Mouse (Mus musculus) liver, embryonic 15.5 days (tissue): ENCODE measurements around the gene Pea15a. TPM values are rescaled to one million over a fixed set of nuclear protein-coding genes. Genes with fewer than 3 reads are reported as not detected.

ENCODE experiments used
- ATAC-seq: fragments of 200-750 bp; cut with Nextera tagmentation; 2 replicates; pipeline ENCODE4 v1.8.0; 2017; ENCODE audit warnings: moderate number of reproducible peaks, mild to moderate bottlenecking, moderate library complexity; ENCODE audit not compliant: insufficient read depth
- H3K27ac ChIP-seq: fragments of 300-500 bp; sonication (generic); replicated peaks from 2 replicates; pipeline ENCODE4 v1.5.1; 2015; ENCODE audit warnings: mild to moderate bottlenecking, inconsistent platforms
- H3K27me3 ChIP-seq: fragments of 300-500 bp; sonication (generic); 2 replicates; pipeline ENCODE4 v1.6.1; 2015; ENCODE audit warnings: mild to moderate bottlenecking, inconsistent platforms
- H3K36me3 ChIP-seq: fragments of 300-500 bp; sonication (generic); replicated peaks from 2 replicates; pipeline ENCODE4 v1.6.1; 2015; ENCODE audit warnings: moderate library complexity, mild to moderate bottlenecking, inconsistent platforms
- H3K4me1 ChIP-seq: fragments of 300-500 bp; sonication (generic); replicated peaks from 2 replicates; pipeline ENCODE4 v1.6.1; 2015; ENCODE audit warnings: inconsistent platforms
- H3K4me2 ChIP-seq: fragments of 300-500 bp; sonication (generic); 2 replicates; pipeline ENCODE4 v1.6.1; 2015; ENCODE audit warnings: moderate library complexity, mild to moderate bottlenecking, inconsistent platforms
- H3K4me3 ChIP-seq: fragments of 300-500 bp; sonication (generic); replicated peaks from 2 replicates; pipeline ENCODE4 v1.5.1; 2015; ENCODE audit warnings: mild to moderate bottlenecking, inconsistent platforms
- H3K9ac ChIP-seq: fragments of 300-500 bp; sonication (generic); 2 replicates; pipeline ENCODE4 v1.6.1; 2015; ENCODE audit warnings: moderate library complexity, mild to moderate bottlenecking, inconsistent platforms
- H3K9me3 ChIP-seq: fragments of 300-500 bp; sonication (generic); replicated peaks from 2 replicates; pipeline ENCODE4 v1.6.1; 2016; ENCODE audit warnings: inconsistent platforms
- WGBS: fragments of 180-500 bp; shearing (Covaris S2); methylation state at CpG from one replicate; pipeline ENCODE4 v1.1.7; 2015; ENCODE audit warnings: mixed read lengths; ENCODE audit not compliant: insufficient replicate concordance; 5-methylcytosine and 5-hydroxymethylcytosine counted together
- polyA plus RNA-seq: library from polyadenylated mRNA; unstranded; fragments of >200 nt; fragmentation: Nextera tagmentation; extraction: Ambion mirVana; gene quantifications from 2 replicates; pipeline ENCODE4 v1.2.1, GENCODE M21; 2015

Gene Pea15a
- polyA plus RNA-seq, 1 experiment from 2014 or later: 20.2 TPM

GRCm38 (mm10) chr1:172204033-172204813, 2.4 kb downstream of the Pea15a start:
- H3K4me1 ChIP-seq: peaks cover 52% of the 10 kb centered on the region
- H3K27me3 ChIP-seq: peaks cover 26% of the 10 kb centered on the region
- H3K4me2 ChIP-seq: no peak overlapping the region
- no peak for ATAC-seq
- H3K27ac ChIP-seq: 0 out of 2 replicates have a peak overlapping the region, but pooled peaks have one; percentile 11
- 49% methylated on average over 9 of the region's 9 CpGs for WGBS
- H3K9me3 ChIP-seq: no peaks in the 10 kb centered on the region
- no peak overlapping the region for H3K4me3 ChIP-seq
- H3K36me3 ChIP-seq: peaks cover 28% of the 10 kb centered on the region
- no peak overlapping the region for H3K9ac ChIP-seq

DNA sequence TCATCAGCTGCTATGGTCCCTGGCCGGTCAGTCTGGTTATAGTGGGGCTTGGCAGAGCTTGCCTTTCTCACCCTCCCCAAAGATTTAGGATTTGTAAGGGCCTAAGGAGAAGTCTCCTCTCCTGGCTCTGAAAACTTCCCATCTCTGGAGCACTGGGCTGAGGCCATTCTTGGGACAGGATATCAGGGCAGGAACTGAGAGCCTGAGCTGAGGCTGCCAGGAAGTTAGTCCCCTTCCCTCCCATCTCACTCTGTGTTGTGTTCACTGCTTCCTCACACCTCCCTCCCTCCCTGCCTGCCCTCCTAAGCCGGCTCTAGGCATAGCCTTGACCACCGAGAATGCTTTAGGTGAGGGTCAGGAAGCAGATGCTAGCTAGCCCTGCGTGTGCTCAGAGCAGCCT, 3.0 kb downstream of the Pea15a start:
- Histone ChIP-seq H3K4me3 (no peak overlapping the region), H3K27me3 (peaks cover 26% of the 10 kb centered on the region), H3K9ac (no peak overlapping the region), H3K27ac (no peak overlapping the region; the same call in 1 of the 2 replicates), H3K4me2 (no peak overlapping the region), H3K36me3 (peaks cover 33% of the 10 kb centered on the region), H3K9me3 (no peaks in the 10 kb centered on the region), H3K4me1 (peaks cover 52% of the 10 kb centered on the region)
- ATAC-seq: no peak
- WGBS: 22% methylated on average over 4 of the region's 4 CpGs

DNA sequence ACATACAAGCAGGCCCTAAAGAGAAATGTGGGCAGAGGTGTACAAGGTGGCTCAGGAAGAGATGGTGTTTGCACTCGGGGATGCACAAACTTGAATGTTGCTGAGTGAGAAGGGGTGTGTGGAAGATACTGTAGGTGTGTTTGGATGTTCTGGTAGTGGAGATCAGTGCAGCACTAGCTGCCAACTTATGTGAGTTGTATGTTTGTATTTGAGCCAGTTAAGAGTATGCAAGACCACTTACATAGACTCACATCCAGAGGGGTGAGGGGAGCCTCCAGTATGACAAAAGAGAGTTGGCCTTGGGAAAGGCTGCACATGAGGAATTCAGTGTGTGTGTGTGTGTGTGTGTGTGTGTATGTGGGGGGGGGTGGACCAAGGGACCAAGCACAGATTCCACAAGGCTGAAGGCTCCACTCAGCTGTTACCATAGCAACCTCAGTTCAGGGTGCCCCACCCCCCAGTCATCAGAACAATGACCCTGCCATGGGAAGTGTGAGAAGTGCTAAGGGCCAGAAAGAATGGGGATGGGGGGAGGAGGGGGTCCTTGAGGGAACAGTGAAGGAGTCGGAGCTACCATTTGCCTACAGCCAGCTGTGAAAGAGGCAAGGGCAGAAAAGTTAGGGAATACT, 3.6 kb downstream of the Pea15a start:
- no peak overlapping the region for H3K9ac ChIP-seq
- no peak for ATAC-seq
- WGBS: 57% methylated on average over 2 of the region's 2 CpGs
- H3K4me1 ChIP-seq: peaks cover 52% of the 10 kb centered on the region
- no peak overlapping the region for H3K4me2 ChIP-seq
- no peak overlapping the region for H3K4me3 ChIP-seq
- peaks cover 39% of the 10 kb centered on the region for H3K36me3 ChIP-seq
- no peaks in the 10 kb centered on the region for H3K9me3 ChIP-seq
- H3K27ac ChIP-seq: no peak overlapping the region; the same call in 1 of the 2 replicates
- peaks cover 26% of the 10 kb centered on the region for H3K27me3 ChIP-seq

DNA sequence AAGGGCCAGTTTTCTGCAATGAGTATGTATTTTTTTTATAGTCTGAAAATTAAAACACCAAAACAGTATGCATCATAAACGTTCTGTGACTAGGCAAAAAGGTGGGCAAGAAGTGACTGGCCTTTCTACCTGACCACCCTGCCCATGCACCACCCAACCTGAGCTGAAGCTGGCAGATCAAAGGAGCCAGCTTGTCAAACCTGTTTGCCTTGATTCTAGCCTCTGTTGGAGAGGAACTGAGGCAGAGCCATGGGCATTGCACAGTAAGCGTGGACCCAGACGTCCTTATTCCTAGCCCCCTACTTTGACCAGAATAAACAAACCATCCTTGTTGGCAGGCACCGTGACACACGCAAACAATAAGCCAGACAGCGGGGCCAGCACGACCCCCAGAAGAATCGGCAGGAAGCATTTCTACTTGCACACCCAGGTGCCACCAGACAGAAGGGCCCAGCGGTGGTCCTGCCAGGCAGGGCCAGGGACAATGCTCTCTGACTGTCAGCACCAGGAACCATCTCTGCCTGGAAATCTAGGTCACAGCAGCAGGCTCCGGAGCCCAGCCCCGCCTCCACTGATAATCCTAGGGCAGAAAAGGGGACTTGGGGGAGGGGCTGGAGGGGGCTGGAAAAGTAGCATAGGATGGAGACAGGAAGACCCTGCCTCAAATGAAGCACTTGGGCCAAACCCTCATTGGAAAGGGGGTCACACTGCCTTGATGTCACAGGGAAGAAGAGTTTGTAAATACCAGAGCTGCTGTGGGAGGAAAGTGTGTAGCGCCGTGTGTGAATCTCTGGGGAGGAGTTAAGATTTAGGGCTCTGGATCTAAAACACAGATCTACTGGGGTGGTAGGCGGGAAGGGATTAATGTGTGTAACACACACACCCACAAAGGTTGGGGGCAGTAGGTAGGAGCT, 4.4 kb downstream of the Pea15a start:
- Histone ChIP-seq H3K4me3 (no peak overlapping the region), H3K4me2 (no peak overlapping the region), H3K4me1 (peaks cover 49% of the 10 kb centered on the region), H3K36me3 (peaks cover 47% of the 10 kb centered on the region), H3K9me3 (no peaks in the 10 kb centered on the region), H3K27ac (no peak overlapping the region), H3K27me3 (peaks cover 22% of the 10 kb centered on the region), H3K9ac (no peak overlapping the region)
- 61% methylated on average over 14 of the region's 14 CpGs for WGBS
- no peak for ATAC-seq

GRCm38 (mm10) chr1:172200871-172201447, 5.6 kb downstream of the Pea15a start:
- Histone ChIP-seq H3K9ac (no peak overlapping the region), H3K27me3 (peaks cover 9% of the 10 kb centered on the region), H3K9me3 (no peaks in the 10 kb centered on the region), H3K36me3 (peaks cover 59% of the 10 kb centered on the region), H3K4me1 (peaks cover 37% of the 10 kb centered on the region), H3K27ac (no peak overlapping the region), H3K4me2 (no peak overlapping the region), H3K4me3 (no peak overlapping the region)
- no peak for ATAC-seq
- 73% methylated on average over 7 of the region's 7 CpGs for WGBS

DNA sequence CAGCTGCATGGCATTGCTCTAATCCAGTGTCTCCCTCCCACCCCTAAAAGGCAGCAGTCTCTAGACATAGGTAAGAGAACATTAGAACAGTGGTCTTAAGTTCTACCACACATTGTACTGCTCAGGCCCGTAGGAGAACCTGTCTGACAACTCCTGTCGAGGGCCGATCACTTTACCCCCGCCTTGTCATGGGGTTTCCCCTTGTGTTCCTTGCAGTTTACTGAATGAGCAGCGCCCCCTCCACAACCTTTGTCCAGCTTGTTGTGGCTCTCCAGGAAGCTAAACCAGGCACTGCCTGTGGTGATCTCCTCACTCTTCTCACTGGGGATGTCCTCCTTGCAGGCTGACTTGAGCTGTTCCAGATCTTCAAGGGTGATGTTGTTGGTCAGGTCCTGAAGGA, 6.4 kb downstream of the Pea15a start:
- Histone ChIP-seq H3K4me3 (no peak overlapping the region), H3K27ac (no peak overlapping the region), H3K9me3 (no peaks in the 10 kb centered on the region), H3K4me2 (no peak overlapping the region), H3K9ac (no peak overlapping the region), H3K27me3 (peaks cover 1% of the 10 kb centered on the region), H3K36me3 (peaks cover 67% of the 10 kb centered on the region), H3K4me1 (peaks cover 30% of the 10 kb centered on the region)
- no peak for ATAC-seq
- WGBS: 88% methylated on average over 5 of the region's 5 CpGs

- no peaks in the 10 kb centered on the region for H3K27me3 ChIP-seq
- H3K4me1 ChIP-seq: peaks cover 22% of the 10 kb centered on the region
- no peaks in the 10 kb centered on the region for H3K9me3 ChIP-seq
- no peak overlapping the region for H3K4me3 ChIP-seq
- H3K4me2 ChIP-seq: no peak overlapping the region
- WGBS: 71% methylated on average over 4 of the region's 4 CpGs
- no peak for ATAC-seq
- H3K9ac ChIP-seq: no peak overlapping the region
- no peak overlapping the region for H3K27ac ChIP-seq
- peaks cover 79% of the 10 kb centered on the region for H3K36me3 ChIP-seq
Observed at GRCm38 (mm10) chr1:172198996-172199395, 7.6 kb downstream of the Pea15a start.

DNA sequence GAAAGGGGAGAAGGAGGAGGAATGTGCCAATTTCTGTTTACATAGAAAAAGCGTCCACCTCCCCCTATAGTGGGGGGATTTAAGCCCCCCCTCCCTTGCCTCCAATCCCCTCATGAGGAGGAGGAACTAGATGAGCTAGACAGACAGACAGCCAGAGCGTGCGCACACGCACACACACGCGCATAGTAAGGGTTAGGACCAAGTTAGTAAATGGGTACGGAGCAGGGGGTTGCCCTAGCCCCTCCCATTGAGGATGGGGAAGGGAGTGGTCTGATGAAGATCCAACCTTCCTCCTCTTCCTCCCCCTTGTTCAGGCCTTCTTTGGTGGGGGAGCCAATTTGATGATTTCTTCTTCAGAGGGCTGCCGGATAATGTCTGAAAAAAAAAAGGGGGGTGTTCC, 8.3 kb downstream of the Pea15a start:
- 90% methylated on average over 8 of the region's 8 CpGs for WGBS
- Histone ChIP-seq H3K9ac (no peak overlapping the region), H3K36me3 (peaks cover 85% of the 10 kb centered on the region), H3K9me3 (no peaks in the 10 kb centered on the region), H3K27me3 (no peaks in the 10 kb centered on the region), H3K27ac (no peak overlapping the region), H3K4me1 (peaks cover 17% of the 10 kb centered on the region), H3K4me2 (no peak overlapping the region), H3K4me3 (no peak overlapping the region)
- ATAC-seq: no peak

DNA sequence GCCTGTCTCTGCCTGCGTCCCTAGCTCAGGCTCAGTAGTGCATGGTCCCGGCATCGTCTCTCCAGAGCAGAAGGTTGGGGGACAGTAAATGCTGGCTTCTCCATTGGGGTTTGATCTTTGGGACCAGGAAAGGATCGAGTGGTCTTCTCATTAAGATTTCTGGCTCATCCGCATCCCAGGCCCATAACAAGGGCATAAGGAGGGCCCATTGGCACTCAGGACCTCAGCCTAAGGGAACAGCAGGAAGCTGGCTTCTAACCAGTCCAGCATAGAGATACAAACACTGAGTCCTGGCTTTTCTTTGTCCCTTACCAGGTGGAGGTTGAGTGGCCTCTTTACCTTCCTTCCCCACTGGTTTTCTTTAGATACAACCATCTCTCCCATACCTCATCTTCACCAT, 8.8 kb downstream of the Pea15a start:
- no peak for ATAC-seq
- H3K4me1 ChIP-seq: peaks cover 13% of the 10 kb centered on the region
- H3K4me2 ChIP-seq: no peak overlapping the region
- no peak overlapping the region for H3K9ac ChIP-seq
- no peaks in the 10 kb centered on the region for H3K9me3 ChIP-seq
- peaks cover 86% of the 10 kb centered on the region for H3K36me3 ChIP-seq
- WGBS: 77% methylated on average over 5 of the region's 5 CpGs
- no peaks in the 10 kb centered on the region for H3K27me3 ChIP-seq
- H3K4me3 ChIP-seq: no peak overlapping the region
- no peak overlapping the region for H3K27ac ChIP-seq

- H3K27me3 ChIP-seq: no peaks in the 10 kb centered on the region
- H3K27ac ChIP-seq: no peak overlapping the region
- no peak overlapping the region for H3K9ac ChIP-seq
- H3K4me2 ChIP-seq: no peak overlapping the region
- no peaks in the 10 kb centered on the region for H3K9me3 ChIP-seq
- 80% methylated on average over 3 of the region's 3 CpGs for WGBS
- H3K4me1 ChIP-seq: peaks cover 6% of the 10 kb centered on the region
- H3K36me3 ChIP-seq: peaks cover 87% of the 10 kb centered on the region
- no peak for ATAC-seq
- no peak overlapping the region for H3K4me3 ChIP-seq
Observed at GRCm38 (mm10) chr1:172197146-172197545, 9.5 kb downstream of the Pea15a start.
